Mouse (Mus musculus) limb, embryonic 14.5 days (tissue): ENCODE measurements around the gene Ifitm7. TPM values are rescaled to one million over a fixed set of nuclear protein-coding genes. Genes with fewer than 3 reads are reported as not detected.

ENCODE experiments used
- ATAC-seq: fragments of 200-750 bp; cut with Nextera tagmentation; 2 replicates; pipeline ENCODE4 v1.8.0; 2017; ENCODE audit warnings: low read depth, moderate number of reproducible peaks, moderate TSS enrichment; ENCODE audit not compliant: low FRiP score
- DNase-seq: peaks from one replicate; pipeline ENCODE4 v3.0.0-alpha.2; 2015; ENCODE audit warnings: low spot score
- H3K27ac ChIP-seq: fragments of 300-500 bp; sonication (generic); replicated peaks from 2 replicates; pipeline ENCODE4 v1.5.1; 2014; ENCODE audit warnings: low read depth, mild to moderate bottlenecking, low read length, moderate library complexity, mixed read lengths
- H3K27me3 ChIP-seq: fragments of 300-500 bp; sonication (generic); 2 replicates; pipeline ENCODE4 v1.6.1; 2014; ENCODE audit warnings: low read length, mixed read lengths; ENCODE audit not compliant: control insufficient read depth, insufficient read depth
- H3K36me3 ChIP-seq: fragments of 300-500 bp; sonication (generic); 2 replicates; pipeline ENCODE4 v1.6.1; 2014; ENCODE audit warnings: mild to moderate bottlenecking, low read length, moderate library complexity, mixed read lengths; ENCODE audit not compliant: control insufficient read depth, insufficient read depth
- H3K4me1 ChIP-seq: fragments of 300-500 bp; sonication (generic); 2 replicates; pipeline ENCODE4 v1.6.1; 2014; ENCODE audit warnings: antibody characterized with exemption, low read length, mixed read lengths; ENCODE audit not compliant: control insufficient read depth, insufficient read depth
- H3K4me2 ChIP-seq: fragments of 300-500 bp; sonication (generic); replicated peaks from 2 replicates; pipeline ENCODE4 v1.6.1; 2014; ENCODE audit warnings: low read depth, mild to moderate bottlenecking, low read length, moderate library complexity; ENCODE audit not compliant: severe bottlenecking
- H3K4me3 ChIP-seq: fragments of 300-500 bp; sonication (generic); replicated peaks from 2 replicates; pipeline ENCODE4 v1.5.1; 2014; ENCODE audit warnings: low read length
- H3K9ac ChIP-seq: fragments of 300-500 bp; sonication (generic); 2 replicates; pipeline ENCODE4 v1.6.1; 2014; ENCODE audit warnings: mild to moderate bottlenecking, low read depth, low read length, moderate library complexity; ENCODE audit not compliant: severe bottlenecking
- H3K9me3 ChIP-seq: fragments of 300-500 bp; sonication (generic); 2 replicates; pipeline ENCODE4 v1.6.1; 2016; ENCODE audit warnings: low read length; ENCODE audit not compliant: control insufficient read depth
- POLR2A ChIP-seq: fragments of 200-500 bp; IDR thresholded peaks from 2 replicates; pipeline ENCODE4 v1.8.0; 2012; ENCODE audit warnings: inconsistent platforms, mild to moderate bottlenecking, moderate library complexity, borderline replicate concordance; ENCODE audit not compliant: insufficient read depth, insufficient read length; ENCODE audit errors: extremely low read depth
- WGBS: fragments of 180-500 bp; shearing (Covaris S2); extraction: QIAGEN DNeasy Blood & Tissue Kit; methylation state at CpG from one replicate; pipeline ENCODE4 v1.1.7; 2014; 5-methylcytosine and 5-hydroxymethylcytosine counted together
- polyA plus RNA-seq, 2 experiments: library from polyadenylated mRNA; depleted of rRNA in 1 of 2; stranded (reverse) in 1 of 2; unstranded in 1 of 2; fragments of >200 nt; fragmentation: Nextera tagmentation in 1 of 2; extraction: Ambion mirVana in 1 of 2; gene quantifications; 2 replicates each; pipeline versions ENCODE4 v1.2.1 to v1.2.3; 2012 to 2014

Ifitm7 gene
- polyA plus RNA-seq, 2 experiments = 0.13 TPM; not detected in 1

DNA sequence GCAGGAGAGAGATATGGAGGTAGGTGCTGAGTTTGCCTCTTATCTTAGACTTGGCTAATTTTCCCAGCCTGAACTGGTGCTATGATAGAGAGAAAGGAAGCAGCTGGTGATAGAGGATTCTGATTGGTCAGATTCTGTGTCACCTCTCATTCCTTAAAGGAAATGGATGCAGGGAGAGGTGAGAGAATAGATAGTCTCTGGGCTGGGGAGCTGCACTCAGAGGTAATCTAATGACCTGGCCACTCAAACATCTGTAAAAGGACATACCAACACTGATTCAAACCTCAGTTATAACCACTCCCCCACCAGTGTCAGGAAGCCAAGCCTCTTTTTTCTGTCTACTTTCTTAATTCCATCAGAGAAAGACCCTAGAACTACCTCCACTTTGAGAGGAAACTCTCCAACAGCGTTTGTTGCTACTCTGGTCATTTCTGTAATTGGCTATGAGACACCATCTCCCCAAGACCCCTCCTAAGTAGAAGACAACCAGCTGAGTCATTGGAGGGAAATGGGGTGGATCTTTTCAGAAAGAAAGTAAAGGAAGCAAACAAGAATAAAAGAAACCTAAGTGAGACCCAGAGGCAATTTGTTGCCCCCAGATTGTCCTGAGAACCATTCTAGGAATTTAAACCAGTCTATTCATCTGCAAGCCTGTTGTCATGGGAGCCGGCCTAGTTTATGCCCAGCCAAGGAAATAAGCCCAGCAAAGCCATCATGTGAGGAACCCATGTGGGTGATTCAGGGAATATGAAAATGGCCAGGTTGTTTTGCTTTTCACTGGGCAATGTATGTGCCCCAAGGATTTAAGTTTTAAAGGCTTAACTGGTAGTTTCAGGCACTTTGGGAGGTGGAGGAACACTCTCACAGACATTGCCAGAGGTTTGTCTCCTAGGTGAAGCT is 38.7 kb upstream of the Ifitm7 start:
- H3K4me2 ChIP-seq = no peak overlapping the region
- no peaks in the 10 kb centered on the region for H3K36me3 ChIP-seq
- ATAC-seq (no peak), DNase-seq (no peak)
- TF ChIP-seq POLR2A = no peak
- WGBS = 69% methylated on average over 2 of the region's 2 CpGs
- no peak overlapping the region for H3K9ac ChIP-seq
- no peaks in the 10 kb centered on the region for H3K9me3 ChIP-seq
- no peaks in the 10 kb centered on the region for H3K4me1 ChIP-seq
- no peak overlapping the region for H3K4me3 ChIP-seq
- H3K27ac ChIP-seq = no peak overlapping the region
- no peaks in the 10 kb centered on the region for H3K27me3 ChIP-seq

DNA sequence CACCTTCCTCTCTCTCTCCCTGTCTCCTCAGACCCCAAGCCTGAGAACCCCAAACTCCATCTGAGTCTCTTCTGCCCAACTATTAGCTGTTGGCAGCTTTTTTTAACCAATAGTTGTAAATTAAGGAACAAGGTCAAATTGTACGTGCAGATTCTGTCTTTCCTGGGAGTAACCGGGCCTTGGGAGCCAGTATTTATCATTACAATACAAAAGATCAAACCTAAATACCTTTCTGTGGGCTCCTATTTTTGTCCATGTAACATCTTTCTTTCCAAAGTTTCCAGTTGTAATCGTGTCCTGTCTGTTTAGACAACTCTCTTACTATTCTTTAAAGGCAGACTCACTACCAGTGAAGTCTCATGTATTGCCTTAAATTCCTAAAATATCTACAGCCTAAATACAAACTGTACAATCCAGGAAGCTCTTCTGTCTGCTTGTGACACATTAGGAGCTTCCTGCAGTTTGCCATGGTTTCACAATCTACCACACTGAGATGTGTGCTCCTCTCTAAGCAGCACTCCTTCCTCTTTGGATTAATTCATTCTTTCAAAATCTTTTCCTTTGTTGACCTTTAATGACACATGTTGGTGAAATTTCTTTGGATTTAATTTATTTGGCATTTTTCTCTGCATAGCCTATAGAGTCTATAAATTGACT is 34.6 kb upstream of the Ifitm7 start:
- H3K36me3 ChIP-seq = no peaks in the 10 kb centered on the region
- H3K4me1 ChIP-seq = no peaks in the 10 kb centered on the region
- H3K4me2 ChIP-seq = no peak overlapping the region
- H3K27ac ChIP-seq = no peak overlapping the region
- no peaks in the 10 kb centered on the region for H3K9me3 ChIP-seq
- DNase-seq = no peak
- no peaks in the 10 kb centered on the region for H3K27me3 ChIP-seq
- H3K4me3 ChIP-seq = no peak overlapping the region
- H3K9ac ChIP-seq = no peak overlapping the region
- ATAC-seq = no peak
- WGBS = 80% methylated on average over 3 of the region's 3 CpGs
- no peak for TF ChIP-seq POLR2A

DNA sequence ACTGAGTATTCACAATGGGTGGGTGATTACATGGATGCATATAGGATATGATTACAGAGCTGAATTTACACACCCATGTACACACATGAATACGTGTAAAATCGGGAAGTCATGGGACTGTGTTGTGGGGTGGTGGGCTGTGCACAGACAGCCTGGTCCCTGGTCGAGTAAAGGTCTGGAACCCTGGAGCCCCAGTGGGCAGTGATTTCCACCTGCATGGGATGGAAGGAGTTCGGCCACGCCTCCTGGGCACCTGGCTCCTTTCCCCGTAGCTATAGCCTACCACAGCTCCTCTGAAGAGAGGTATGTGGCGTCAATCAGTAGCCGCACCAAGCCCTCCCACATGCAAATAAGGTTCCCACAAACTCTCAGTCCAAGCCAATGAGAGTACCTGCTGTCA is 30.6 kb upstream of the Ifitm7 start:
- 87% methylated on average over 8 of the region's 8 CpGs for WGBS
- TF ChIP-seq POLR2A = no peak
- Histone ChIP-seq H3K4me3 (no peak overlapping the region), H3K9ac (no peak overlapping the region), H3K4me1 (no peaks in the 10 kb centered on the region), H3K36me3 (no peaks in the 10 kb centered on the region), H3K27me3 (no peaks in the 10 kb centered on the region), H3K4me2 (no peak overlapping the region), H3K27ac (no peak overlapping the region), H3K9me3 (no peaks in the 10 kb centered on the region)
- no peak for DNase-seq
- no peak for ATAC-seq

DNA sequence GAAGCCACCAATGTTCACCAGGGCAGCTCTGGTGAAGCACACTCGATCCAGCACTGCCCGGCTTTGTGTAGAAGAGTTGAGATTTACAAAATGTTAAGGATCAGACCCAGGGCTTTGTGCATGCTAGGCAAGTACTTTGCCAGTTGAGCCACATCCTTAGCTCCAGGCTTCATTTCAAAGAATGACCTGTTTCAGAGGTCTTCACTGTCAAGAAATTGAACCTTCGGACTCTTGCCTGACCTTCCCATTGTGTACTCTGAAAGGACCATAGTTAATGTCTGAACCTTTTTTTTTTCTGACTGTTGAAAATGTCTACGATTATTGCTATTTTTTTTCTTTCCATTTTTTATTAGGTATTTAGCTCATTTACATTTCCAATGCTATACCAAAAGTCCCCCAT is 23.3 kb upstream of the Ifitm7 start:
- H3K27ac ChIP-seq = no peak overlapping the region
- DNase-seq (no peak), ATAC-seq (no peak)
- no peak for TF ChIP-seq POLR2A
- no peak overlapping the region for H3K4me2 ChIP-seq
- no peak overlapping the region for H3K4me3 ChIP-seq
- no peaks in the 10 kb centered on the region for H3K4me1 ChIP-seq
- no peaks in the 10 kb centered on the region for H3K27me3 ChIP-seq
- no peaks in the 10 kb centered on the region for H3K9me3 ChIP-seq
- H3K9ac ChIP-seq = no peak overlapping the region
- WGBS = 91% methylated on average over 4 of the region's 4 CpGs
- no peaks in the 10 kb centered on the region for H3K36me3 ChIP-seq

DNA sequence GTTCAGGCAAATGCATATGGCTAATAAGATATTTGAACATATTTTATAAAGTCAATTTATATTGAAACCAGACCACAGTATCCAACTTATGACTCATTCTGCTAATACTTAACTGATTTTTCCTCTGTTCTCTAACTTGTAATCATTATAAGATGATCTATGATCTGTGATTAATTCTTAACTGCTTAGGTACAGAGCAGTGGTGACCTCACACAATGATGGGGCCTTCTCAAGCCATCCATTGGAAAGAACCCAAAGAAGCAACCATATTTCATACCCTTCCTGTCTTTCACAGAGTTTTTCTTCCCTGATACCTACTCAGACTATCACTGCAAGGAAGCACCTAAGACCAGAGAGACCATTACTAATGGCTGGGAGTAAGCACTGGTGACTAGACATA is 22.0 kb upstream of the Ifitm7 start:
- H3K27ac ChIP-seq = no peak overlapping the region
- H3K4me2 ChIP-seq = no peak overlapping the region
- no peak overlapping the region for H3K9ac ChIP-seq
- no peak for TF ChIP-seq POLR2A
- DNase-seq (no peak), ATAC-seq (no peak)
- H3K36me3 ChIP-seq = no peaks in the 10 kb centered on the region
- no peak overlapping the region for H3K4me3 ChIP-seq
- no peaks in the 10 kb centered on the region for H3K9me3 ChIP-seq
- no peaks in the 10 kb centered on the region for H3K27me3 ChIP-seq
- H3K4me1 ChIP-seq = no peaks in the 10 kb centered on the region
